Mouse (Mus musculus) Patski (cell line): ENCODE data around the gene Neurl2. TPM values are rescaled to one million over a fixed set of nuclear protein-coding genes. Genes with fewer than 3 reads are reported as not detected.

ENCODE experiments used
- ATAC-seq: fragments of 100-300 bp; one replicate; pipeline ENCODE4 v1.8.0; 2021
- CTCF ChIA-PET: fragments of 350-600 bp; sonication (Branson Sonifier 250); formaldehyde crosslinking; loops from one replicate; lab custom pipeline; 2022; ENCODE audit warnings: inconsistent platforms; lab: Charles Lee
- POLR2A ChIA-PET: fragments of 350-600 bp; sonication (Branson Sonifier 250); formaldehyde crosslinking; loops from one replicate; lab custom pipeline; 2022; ENCODE audit warnings: antibody characterized with exemption, inconsistent platforms; lab: Charles Lee
- DNase-seq: peaks from one replicate; pipeline ENCODE4 v3.0.0-alpha.2; 2011; ENCODE audit warnings: low read depth, low spot score
- H3K27me3 ChIP-seq: fragments of 371-371 bp; one replicate; pipeline ENCODE4 v1.5.1; 2021
- CTCF ChIP-seq: fragments of 100-300 bp; IDR thresholded peaks from one replicate; pipeline ENCODE4 v1.5.1; 2021
- in situ Hi-C: fragments of 300-500 bp; cut with MboI; formaldehyde crosslinking; loops from 3 replicates; pipeline ENCODE4 v1.11.1; 2018; ENCODE audit warnings: low pct_unique_long_range_greater_than_20kb, mixed read lengths
- polyA plus RNA-seq: library from polyadenylated mRNA; unstranded; gene quantifications from one replicate; pipeline ENCODE4 v1.2.3, GENCODE M21; 2021

Neurl2 gene
- polyA plus RNA-seq, 1 experiment from 2014 or later = 2.6 TPM

- in situ Hi-C loops = no loop called here
- no peak for TF ChIP-seq CTCF
- POLR2A ChIA-PET = interaction anchor here (2.1 kb wide), 1 partner anchor 20 kb away, joined by 5 read pairs; no protein-coding TSS in a partner anchor
- CTCF ChIA-PET = no interaction called here
- no peak for DNase-seq
- no peak for ATAC-seq
- H3K27me3 ChIP-seq = no peaks in the 10 kb centered on the region
These were observed 41.4 kb downstream of the Neurl2 start for GRCm38 (mm10) chr2:164791841-164792261.

GRCm38 (mm10) chr2:164790451-164790850 is 42.8 kb downstream of the Neurl2 start:
- no peak for TF ChIP-seq CTCF
- DNase-seq (no peak), ATAC-seq (no peak)
- in situ Hi-C loops = no loop called here
- POLR2A ChIA-PET = no interaction called here
- CTCF ChIA-PET = no interaction called here
- H3K27me3 ChIP-seq = no peaks in the 10 kb centered on the region

- no peak for TF ChIP-seq CTCF
- ATAC-seq = no peak
- POLR2A ChIA-PET = interaction anchor here (0.6 to 1.2 kb wide), 2 partner anchors 17 to 93 kb away, joined by 3 read pairs; no protein-coding TSS in a partner anchor
These were observed 44.8 kb downstream of the Neurl2 start for GRCm38 (mm10) chr2:164788411-164788810.

GRCm38 (mm10) chr2:164787779-164788178 is 45.5 kb downstream of the Neurl2 start:
- ChIA-PET CTCF (interaction anchor here (1.5 to 2.9 kb wide), 2 partner anchors 14 to 16 kb away, joined by 3 to 17 read pairs; partner anchors contain the start of genes Acot8 and Zswim3), POLR2A (interaction anchor here (0.6 kb wide), 1 partner anchor 93 kb away, joined by 3 read pairs; no protein-coding TSS in a partner anchor)
- ATAC-seq = no peak
- no peak for DNase-seq
- TF ChIP-seq CTCF = no peak
- no peaks in the 10 kb centered on the region for H3K27me3 ChIP-seq
- in situ Hi-C loops = no loop called here

More at GRCm38 (mm10) chr2:164788411-164788810, 44.8 kb downstream of the Neurl2 start:
- H3K27me3 ChIP-seq = no peaks in the 10 kb centered on the region
- in situ Hi-C loops = no loop called here
- no peak for DNase-seq
- CTCF ChIA-PET = interaction anchor here (1.5 to 2.9 kb wide), 2 partner anchors 13 to 16 kb away, joined by 3 to 17 read pairs; partner anchors contain the start of genes Acot8 and Zswim3

GRCm38 (mm10) chr2:164787032-164787431 is 46.2 kb downstream of the Neurl2 start:
- in situ Hi-C loops = no loop called here
- ATAC-seq = no peak
- CTCF ChIA-PET = interaction anchor here (1.0 to 2.9 kb wide), 4 partner anchors 11 to 56 kb away, joined by 3 to 17 read pairs (median 4); partner anchors contain the start of genes Acot8 and Zswim3

GRCm38 (mm10) chr2:164786388-164786885 is 46.8 kb downstream of the Neurl2 start:
- POLR2A ChIA-PET = interaction anchor here (1.2 to 1.3 kb wide), 2 partner anchors 13 to 92 kb away, joined by 3 to 6 read pairs; partner anchors contain the start of gene Pcif1
- no peaks in the 10 kb centered on the region for H3K27me3 ChIP-seq
- no peak for TF ChIP-seq CTCF
- no peak for DNase-seq
- CTCF ChIA-PET = interaction anchor here (1.0 to 1.5 kb wide), 3 partner anchors 12 to 56 kb away, joined by 3 to 5 read pairs (median 4); no protein-coding TSS in a partner anchor
- in situ Hi-C loops = no loop called here
- ATAC-seq = peak; percentile 17

More at GRCm38 (mm10) chr2:164787032-164787431, 46.2 kb downstream of the Neurl2 start:
- TF ChIP-seq CTCF = no peak
- H3K27me3 ChIP-seq = no peaks in the 10 kb centered on the region
- DNase-seq = no peak
- POLR2A ChIA-PET = no interaction called here

GRCm38 (mm10) chr2:164785481-164786387 is 47.5 kb downstream of the Neurl2 start, which contains the start of gene Snx21:
Snx21 (plus strand) TSS chr2:164785823.
- in situ Hi-C loops = no loop called here
- POLR2A ChIA-PET = interaction anchor here (0.7 to 1.3 kb wide), 3 partner anchors 14 to 93 kb away, joined by 3 to 6 read pairs (median 3); partner anchors contain the start of gene Pcif1
- peak; percentile 53 for DNase-seq
- H3K27me3 ChIP-seq = no peaks in the 10 kb centered on the region
- ATAC-seq = peak; percentile 92
- CTCF ChIA-PET = interaction anchor here (1.0 to 1.8 kb wide), 6 partner anchors 8 to 57 kb away, joined by 3 to 12 read pairs (median 4); no protein-coding TSS in a partner anchor
- no peak for TF ChIP-seq CTCF

- no peak for DNase-seq
- ChIA-PET CTCF (interaction anchor here (1.3 to 2.1 kb wide), 6 partner anchors 8 to 25 kb away, joined by 3 to 12 read pairs (median 4); no protein-coding TSS in a partner anchor), POLR2A (interaction anchor here (0.7 kb wide), 1 partner anchor 36 kb away, joined by 3 read pairs; no protein-coding TSS in a partner anchor)
- TF ChIP-seq CTCF = no peak
- in situ Hi-C loops = no loop called here
- no peak for ATAC-seq
- no peaks in the 10 kb centered on the region for H3K27me3 ChIP-seq
These were observed 48.3 kb downstream of the Neurl2 start for GRCm38 (mm10) chr2:164784869-164785420.

GRCm38 (mm10) chr2:164783926-164784581 is 49.2 kb downstream of the Neurl2 start:
- POLR2A ChIA-PET = interaction anchor here (1.0 kb wide), 1 partner anchor 25 kb away, joined by 3 read pairs; no protein-coding TSS in a partner anchor
- ATAC-seq (no peak), DNase-seq (no peak)
- in situ Hi-C loops = no loop called here
- TF ChIP-seq CTCF = no peak
- CTCF ChIA-PET = interaction anchor here (1.3 to 2.1 kb wide), 3 partner anchors 10 to 15 kb away, joined by 4 to 9 read pairs (median 4); no protein-coding TSS in a partner anchor
- H3K27me3 ChIP-seq = no peaks in the 10 kb centered on the region
